Mouse (Mus musculus): ENCODE results near the gene Cd151. TPM values are rescaled to one million over a fixed set of nuclear protein-coding genes. Genes with fewer than 3 reads are reported as not detected.

Cd151 gene
- polyA plus RNA-seq, 1 experiment from 2014 or later: 43.8 TPM

DNA sequence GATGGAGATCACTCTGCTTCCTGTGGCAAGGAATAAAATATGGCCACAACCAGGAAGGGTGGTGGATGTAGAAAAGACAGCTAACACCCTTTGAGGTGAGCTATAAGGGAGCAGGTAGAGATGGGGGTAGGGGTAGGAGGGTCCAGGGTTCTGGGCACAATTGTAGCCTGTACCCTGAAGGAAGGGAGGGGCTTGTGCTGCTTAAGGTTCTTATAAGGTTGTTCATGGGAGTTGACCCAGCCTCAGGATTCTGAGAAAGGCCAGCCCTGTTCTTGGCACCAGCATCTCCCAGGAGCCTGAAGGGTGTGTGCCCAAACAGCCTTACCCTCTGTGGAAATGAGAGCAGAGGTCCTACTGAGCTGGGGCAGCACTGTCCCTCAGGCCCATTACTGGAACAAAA lies 15.3 kb upstream of the Cd151 start:
- Histone ChIP-seq H3K9me3 (ENCODE audit: control insufficient read depth, low read length) (no peaks in the 10 kb centered on the region), H3K9ac (replicated peaks; ENCODE audit: low read length) (no peak overlapping the region), H3K27ac (replicated peaks; ENCODE audit: low read depth, low read length) (no peak overlapping the region), H3K4me1 (ENCODE audit: control insufficient read depth, insufficient read depth, low read length) (peaks cover 20% of the 10 kb centered on the region), H3K4me2 (ENCODE audit: low read length) (no peak overlapping the region), H3K36me3 (ENCODE audit: control insufficient read depth, insufficient read depth, low read length) (peaks cover 37% of the 10 kb centered on the region), H3K27me3 (ENCODE audit: control insufficient read depth, insufficient read depth, low read length) (no peaks in the 10 kb centered on the region), H3K4me3 (replicated peaks; ENCODE audit: low read depth, low read length) (no peak overlapping the region)
- DNase-seq: no peak
- ATAC-seq (ENCODE audit: low FRiP score, low TSS enrichment): no peak

DNA sequence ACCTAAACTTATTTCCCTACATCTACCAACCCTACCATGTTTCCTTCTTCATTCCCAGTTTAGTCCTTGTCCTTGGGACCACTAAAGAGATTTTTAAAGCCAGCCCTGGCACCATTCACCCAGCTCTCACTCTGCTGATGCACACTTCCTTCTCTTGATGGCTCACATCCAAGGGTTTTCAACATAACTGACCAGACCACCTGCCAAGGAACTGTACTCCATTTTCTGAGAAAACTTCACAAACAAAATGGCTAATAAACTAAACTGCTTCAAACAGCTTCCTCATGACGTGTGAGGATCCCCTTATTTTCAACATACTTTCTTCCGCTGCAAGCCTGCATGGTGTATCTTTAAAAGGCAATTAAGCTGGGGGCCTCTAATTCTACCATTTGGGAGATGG lies 13.6 kb upstream of the Cd151 start:
- DNase-seq (no peak), ATAC-seq (ENCODE audit: low FRiP score, low TSS enrichment) (no peak)
- H3K27me3 ChIP-seq (ENCODE audit: control insufficient read depth, insufficient read depth, low read length): no peaks in the 10 kb centered on the region
- no peak overlapping the region for H3K4me2 ChIP-seq (ENCODE audit: low read length)
- no peaks in the 10 kb centered on the region for H3K9me3 ChIP-seq (ENCODE audit: control insufficient read depth, low read length)
- peaks cover 13% of the 10 kb centered on the region for H3K4me1 ChIP-seq (ENCODE audit: control insufficient read depth, insufficient read depth, low read length)
- no peak overlapping the region for H3K4me3 ChIP-seq (replicated peaks; ENCODE audit: low read depth, low read length)
- no peak overlapping the region for H3K27ac ChIP-seq (replicated peaks; ENCODE audit: low read depth, low read length)
- peaks cover 36% of the 10 kb centered on the region for H3K36me3 ChIP-seq (ENCODE audit: control insufficient read depth, insufficient read depth, low read length)
- 86% methylated on average over 2 of the region's 2 CpGs for WGBS
- H3K9ac ChIP-seq (replicated peaks; ENCODE audit: low read length): no peak overlapping the region

DNA sequence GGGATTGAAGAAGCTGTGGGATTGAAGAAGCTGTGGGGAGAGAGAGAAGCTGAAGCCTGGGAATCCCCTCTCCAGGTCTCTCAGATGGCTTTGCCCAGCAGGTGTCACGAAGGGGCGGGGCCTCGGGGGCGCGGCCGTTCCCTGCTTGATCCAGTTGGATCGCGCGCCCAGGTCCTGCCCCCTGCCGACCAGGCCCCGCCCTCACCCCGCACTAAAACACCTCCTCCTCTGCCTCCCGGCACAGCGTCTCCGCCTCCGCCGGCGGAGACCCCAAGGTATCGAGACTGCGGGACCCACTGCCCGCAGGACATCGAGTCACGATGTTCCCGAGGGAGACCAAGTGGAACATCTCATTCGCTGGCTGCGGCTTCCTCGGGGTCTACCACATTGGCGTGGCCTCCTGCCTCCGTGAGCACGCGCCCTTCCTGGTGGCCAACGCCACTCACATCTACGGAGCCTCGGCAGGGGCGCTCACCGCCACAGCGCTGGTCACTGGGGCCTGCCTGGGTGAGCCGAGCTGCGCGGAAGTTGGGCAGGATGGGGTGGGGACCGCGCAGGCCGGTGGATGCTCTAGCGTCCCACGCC lies 12.1 kb upstream of the Cd151 start, which contains the start of gene Pnpla2:
Gene Pnpla2, plus strand, starts transcription at position 232 of the 585 bp plus-strand sequence.
- peak within 1 kb of the TSS; percentile 64 for H3K27ac ChIP-seq (replicated peaks; ENCODE audit: low read depth, low read length)
- peaks cover 1% of the 10 kb centered on the region; the same call in 1 of the 2 replicates for H3K27me3 ChIP-seq (ENCODE audit: control insufficient read depth, insufficient read depth, low read length)
- ATAC-seq (ENCODE audit: low FRiP score, low TSS enrichment) (peak; percentile 77), DNase-seq (peak; percentile 92)
- under 1% methylated on average over 45 of the region's 45 CpGs for WGBS
- H3K4me1 ChIP-seq (ENCODE audit: control insufficient read depth, insufficient read depth, low read length): peaks cover 11% of the 10 kb centered on the region; the same call in 1 of the 2 replicates
- peak within 1 kb of the TSS; percentile 96 for H3K4me2 ChIP-seq (ENCODE audit: low read length)
- peaks cover 37% of the 10 kb centered on the region for H3K36me3 ChIP-seq (ENCODE audit: control insufficient read depth, insufficient read depth, low read length)
- H3K9me3 ChIP-seq (ENCODE audit: control insufficient read depth, low read length): no peaks in the 10 kb centered on the region
- peak within 1 kb of the TSS; percentile 61 for H3K4me3 ChIP-seq (replicated peaks; ENCODE audit: low read depth, low read length)
- H3K9ac ChIP-seq (replicated peaks; ENCODE audit: low read length): peak within 1 kb of the TSS; percentile 64

DNA sequence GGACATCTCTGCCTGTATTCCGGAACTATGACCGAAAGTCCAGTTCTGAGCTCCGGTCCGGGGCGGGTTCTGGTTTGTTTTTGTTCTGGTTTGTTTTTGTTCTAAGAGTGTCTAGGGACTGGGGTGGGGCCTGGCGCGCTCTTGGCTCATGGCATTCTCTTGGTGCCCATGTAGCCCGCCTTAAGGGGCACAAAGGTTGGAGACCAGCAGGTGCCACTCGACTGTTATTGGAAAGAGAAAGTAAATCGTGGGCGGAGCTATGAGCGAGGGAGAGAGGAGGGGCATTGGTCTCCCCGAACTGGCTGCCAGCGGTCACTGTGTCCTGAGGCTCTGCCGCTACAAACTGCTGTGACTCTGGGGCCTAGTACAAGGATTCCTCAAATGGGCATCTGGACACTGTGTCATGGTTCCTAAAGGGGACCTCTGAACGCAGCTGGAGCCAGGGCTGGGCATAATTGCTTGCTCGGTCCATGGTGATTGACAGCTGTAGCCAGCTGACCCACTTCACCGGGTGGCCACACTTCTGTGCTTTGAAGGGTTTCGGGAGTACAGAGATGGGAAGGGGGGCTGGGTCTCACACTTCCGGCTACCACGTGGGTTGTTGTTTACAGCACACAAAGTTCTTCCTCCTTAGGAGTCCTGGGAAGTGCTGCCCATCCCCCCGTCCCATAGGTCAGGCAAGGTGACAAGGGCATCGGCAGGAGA lies 11.4 kb upstream of the Cd151 start:
- H3K9me3 ChIP-seq (ENCODE audit: control insufficient read depth, low read length): no peaks in the 10 kb centered on the region
- ATAC-seq (ENCODE audit: low FRiP score, low TSS enrichment) (peak; percentile 31; the same call in 1 of the 2 replicates), DNase-seq (peak; percentile 67)
- H3K4me3 ChIP-seq (replicated peaks; ENCODE audit: low read depth, low read length): peak overlapping the region; percentile 61
- H3K4me2 ChIP-seq (ENCODE audit: low read length): peak overlapping the region; percentile 96
- peaks cover 8% of the 10 kb centered on the region for H3K27me3 ChIP-seq (ENCODE audit: control insufficient read depth, insufficient read depth, low read length)
- H3K36me3 ChIP-seq (ENCODE audit: control insufficient read depth, insufficient read depth, low read length): peaks cover 29% of the 10 kb centered on the region
- H3K4me1 ChIP-seq (ENCODE audit: control insufficient read depth, insufficient read depth, low read length): peaks cover 11% of the 10 kb centered on the region; the same call in 1 of the 2 replicates
- peak overlapping the region; percentile 64 for H3K27ac ChIP-seq (replicated peaks; ENCODE audit: low read depth, low read length)
- peak overlapping the region; percentile 64 for H3K9ac ChIP-seq (replicated peaks; ENCODE audit: low read length)
- WGBS: 2% methylated on average over 23 of the region's 23 CpGs

DNA sequence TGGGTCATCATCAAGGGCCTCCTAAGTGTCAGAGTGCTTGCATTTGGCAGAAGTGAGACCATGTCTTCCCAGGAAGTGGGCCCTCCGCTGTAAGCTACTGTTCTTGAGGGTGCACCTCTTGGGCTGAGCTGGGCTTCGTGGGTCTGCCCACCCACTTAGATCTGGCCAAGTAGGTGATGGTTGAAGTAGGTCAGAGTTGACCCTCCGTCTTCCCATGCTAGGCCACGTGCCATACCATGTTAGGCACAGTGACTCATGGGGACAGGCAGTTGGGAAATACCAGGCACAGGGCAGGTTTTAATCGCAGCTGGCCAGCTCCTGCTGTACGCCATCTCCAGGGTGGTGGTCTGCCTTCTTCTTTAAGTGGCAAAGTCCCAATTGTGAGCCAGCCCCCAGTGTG lies 10.5 kb upstream of the Cd151 start:
- Histone ChIP-seq H3K9ac (replicated peaks; ENCODE audit: low read length) (no peak overlapping the region), H3K4me2 (ENCODE audit: low read length) (peak overlapping the region; percentile 96; the same call in 1 of the 2 replicates), H3K36me3 (ENCODE audit: control insufficient read depth, insufficient read depth, low read length) (peaks cover 20% of the 10 kb centered on the region), H3K4me3 (replicated peaks; ENCODE audit: low read depth, low read length) (no peak overlapping the region), H3K27ac (replicated peaks; ENCODE audit: low read depth, low read length) (no peak overlapping the region), H3K27me3 (ENCODE audit: control insufficient read depth, insufficient read depth, low read length) (peaks cover 18% of the 10 kb centered on the region), H3K4me1 (ENCODE audit: control insufficient read depth, insufficient read depth, low read length) (peaks cover 11% of the 10 kb centered on the region; the same call in 1 of the 2 replicates), H3K9me3 (ENCODE audit: control insufficient read depth, low read length) (no peaks in the 10 kb centered on the region)
- no peak for DNase-seq
- 92% methylated on average over 6 of the region's 6 CpGs for WGBS
- ATAC-seq (ENCODE audit: low FRiP score, low TSS enrichment): no peak

DNA sequence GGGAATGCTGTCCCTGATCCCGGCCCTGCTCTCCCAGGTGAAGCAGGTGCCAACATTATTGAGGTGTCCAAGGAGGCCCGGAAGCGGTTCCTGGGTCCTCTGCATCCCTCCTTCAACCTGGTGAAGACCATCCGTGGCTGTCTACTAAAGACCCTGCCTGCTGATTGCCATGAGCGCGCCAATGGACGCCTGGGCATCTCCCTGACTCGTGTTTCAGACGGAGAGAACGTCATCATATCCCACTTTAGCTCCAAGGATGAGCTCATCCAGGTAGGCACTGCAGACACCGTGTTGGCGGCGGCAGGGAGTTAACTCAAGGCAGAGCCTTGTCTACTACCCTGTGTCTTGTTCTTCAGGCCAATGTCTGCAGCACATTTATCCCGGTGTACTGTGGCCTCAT lies 10.0 kb upstream of the Cd151 start:
- Histone ChIP-seq H3K9me3 (ENCODE audit: control insufficient read depth, low read length) (no peaks in the 10 kb centered on the region), H3K4me2 (ENCODE audit: low read length) (no peak overlapping the region), H3K27me3 (ENCODE audit: control insufficient read depth, insufficient read depth, low read length) (peaks cover 23% of the 10 kb centered on the region), H3K36me3 (ENCODE audit: control insufficient read depth, insufficient read depth, low read length) (peaks cover 15% of the 10 kb centered on the region), H3K27ac (replicated peaks; ENCODE audit: low read depth, low read length) (no peak overlapping the region), H3K4me3 (replicated peaks; ENCODE audit: low read depth, low read length) (no peak overlapping the region), H3K4me1 (ENCODE audit: control insufficient read depth, insufficient read depth, low read length) (peaks cover 11% of the 10 kb centered on the region; the same call in 1 of the 2 replicates), H3K9ac (replicated peaks; ENCODE audit: low read length) (no peak overlapping the region)
- 91% methylated on average over 14 of the region's 14 CpGs for WGBS
- ATAC-seq (ENCODE audit: low FRiP score, low TSS enrichment) (no peak), DNase-seq (no peak)

DNA sequence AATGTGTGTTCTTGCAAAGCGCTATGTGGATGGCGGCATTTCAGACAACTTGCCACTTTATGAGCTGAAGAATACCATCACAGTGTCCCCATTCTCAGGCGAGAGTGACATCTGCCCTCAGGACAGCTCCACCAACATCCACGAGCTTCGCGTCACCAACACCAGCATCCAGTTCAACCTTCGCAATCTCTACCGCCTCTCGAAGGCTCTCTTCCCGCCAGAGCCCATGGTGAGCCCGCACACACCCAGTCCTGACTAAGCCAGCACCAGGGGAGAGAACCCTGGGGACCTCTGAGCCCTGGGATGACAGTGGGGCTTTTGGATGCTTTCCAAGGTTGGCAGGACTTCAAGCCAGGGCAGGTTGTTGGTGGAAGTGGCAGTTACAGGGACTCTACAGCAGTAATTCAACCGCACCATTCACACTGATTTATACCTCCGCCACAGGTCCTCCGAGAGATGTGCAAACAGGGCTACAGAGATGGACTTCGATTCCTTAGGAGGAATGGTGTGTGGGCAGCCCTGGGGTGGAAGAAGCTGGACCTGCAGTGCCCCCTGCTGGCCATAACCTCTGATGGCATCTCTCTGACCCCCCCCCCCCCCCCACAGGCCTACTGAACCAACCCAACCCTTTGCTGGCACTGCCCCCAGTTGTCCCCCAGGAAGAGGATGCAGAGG lies 9.1 kb upstream of the Cd151 start:
- H3K4me2 ChIP-seq (ENCODE audit: low read length): no peak overlapping the region
- no peak for ATAC-seq (ENCODE audit: low FRiP score, low TSS enrichment)
- peaks cover 32% of the 10 kb centered on the region for H3K27me3 ChIP-seq (ENCODE audit: control insufficient read depth, insufficient read depth, low read length)
- DNase-seq: peak; percentile 55
- whole genome bisulfite sequencing: 79% methylated on average over 15 of the region's 15 CpGs
- H3K36me3 ChIP-seq (ENCODE audit: control insufficient read depth, insufficient read depth, low read length): peaks cover 13% of the 10 kb centered on the region
- H3K9ac ChIP-seq (replicated peaks; ENCODE audit: low read length): no peak overlapping the region
- no peak overlapping the region for H3K27ac ChIP-seq (replicated peaks; ENCODE audit: low read depth, low read length)
- H3K9me3 ChIP-seq (ENCODE audit: control insufficient read depth, low read length): no peaks in the 10 kb centered on the region
- H3K4me1 ChIP-seq (ENCODE audit: control insufficient read depth, insufficient read depth, low read length): peaks cover 11% of the 10 kb centered on the region; the same call in 1 of the 2 replicates
- no peak overlapping the region for H3K4me3 ChIP-seq (replicated peaks; ENCODE audit: low read depth, low read length)

DNA sequence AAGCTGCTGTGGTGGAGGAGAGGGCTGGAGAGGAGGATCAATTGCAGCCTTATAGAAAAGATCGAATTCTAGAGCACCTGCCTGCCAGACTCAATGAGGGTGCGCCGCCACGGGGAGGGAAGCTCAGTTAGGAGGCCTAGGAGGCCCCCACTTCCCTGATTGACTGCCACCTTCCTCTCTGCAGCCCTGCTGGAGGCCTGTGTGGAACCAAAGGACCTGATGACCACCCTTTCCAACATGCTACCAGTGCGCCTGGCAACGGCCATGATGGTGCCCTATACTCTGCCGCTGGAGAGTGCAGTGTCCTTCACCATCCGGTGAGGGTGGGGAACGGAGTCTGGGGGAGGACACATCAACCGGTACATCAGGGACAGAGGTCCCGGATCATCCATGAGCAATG lies 8.5 kb upstream of the Cd151 start:
- Histone ChIP-seq H3K27me3 (ENCODE audit: control insufficient read depth, insufficient read depth, low read length) (peaks cover 37% of the 10 kb centered on the region), H3K27ac (replicated peaks; ENCODE audit: low read depth, low read length) (no peak overlapping the region), H3K4me1 (ENCODE audit: control insufficient read depth, insufficient read depth, low read length) (peaks cover 11% of the 10 kb centered on the region; the same call in 1 of the 2 replicates), H3K4me2 (ENCODE audit: low read length) (no peak overlapping the region), H3K36me3 (ENCODE audit: control insufficient read depth, insufficient read depth, low read length) (peaks cover 13% of the 10 kb centered on the region), H3K9me3 (ENCODE audit: control insufficient read depth, low read length) (no peaks in the 10 kb centered on the region), H3K4me3 (replicated peaks; ENCODE audit: low read depth, low read length) (no peak overlapping the region), H3K9ac (replicated peaks; ENCODE audit: low read length) (no peak overlapping the region)
- no peak for ATAC-seq (ENCODE audit: low FRiP score, low TSS enrichment)
- DNase-seq: no peak
- 94% methylated on average over 11 of the region's 11 CpGs for WGBS
